Mouse (Mus musculus): ENCODE results near the gene Nbr1. TPM values are rescaled to one million over a fixed set of nuclear protein-coding genes. Genes with fewer than 3 reads are reported as not detected.
"Not testable (repeated sequence)": the region's sequence is repeated elsewhere in the genome, so short reads cannot be mapped to it uniquely, and the experiment has no call there.

The Nbr1 gene
- polyA plus RNA-seq, 1 experiment: 33.0 TPM

DNA sequence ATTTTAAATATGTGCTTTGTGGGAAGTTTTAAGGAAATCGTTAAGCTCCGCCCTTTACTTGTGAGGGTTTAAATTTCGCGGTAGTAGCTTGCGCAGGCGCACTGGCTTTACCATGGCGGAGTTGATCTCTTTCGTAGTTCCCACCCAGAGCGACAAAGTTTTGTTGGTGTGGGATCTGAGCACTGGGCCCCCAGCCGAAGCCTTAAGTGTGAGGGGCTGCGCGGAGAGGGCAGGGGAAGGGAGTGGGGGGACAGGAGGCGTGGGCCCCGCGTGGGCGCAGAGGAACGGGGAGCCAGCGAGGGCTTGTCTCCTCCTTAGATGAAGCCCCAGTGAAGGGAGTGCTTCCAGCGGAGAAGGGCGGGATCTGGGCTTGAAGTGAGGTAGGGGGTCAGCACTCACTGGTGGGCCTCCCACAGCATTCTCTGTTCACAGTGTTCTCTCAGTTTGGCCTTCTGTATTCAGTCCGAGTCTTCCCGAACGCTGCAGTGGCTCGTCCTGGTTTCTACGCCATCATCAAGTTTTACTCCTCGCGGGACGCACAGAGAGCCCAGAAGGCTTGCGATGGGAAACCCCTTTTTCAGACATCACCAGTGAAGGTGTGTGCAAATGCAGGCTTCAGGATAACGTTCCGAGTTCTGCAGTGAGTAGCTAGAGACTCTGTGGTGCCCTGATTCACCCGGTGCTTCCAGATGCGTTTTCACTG lies 76.1 kb downstream of the Nbr1 start:
- Histone ChIP-seq H3K4me3 (peak overlapping the region; percentile 23), H3K4me2 (ENCODE audit: low read depth) (peak overlapping the region; percentile 93), H3ac (ENCODE audit: control insufficient read depth, insufficient read length) (no peak overlapping the region), H3K36me3 (ENCODE audit: control insufficient read depth, insufficient read depth) (no peaks in the 10 kb centered on the region), H3K27me3 (ENCODE audit: control insufficient read depth, insufficient read depth, insufficient read length) (no peaks in the 10 kb centered on the region), H3K79me2 (ENCODE audit: control insufficient read depth, insufficient read depth) (no peaks in the 10 kb centered on the region)
- peak; percentile 35 for TF ChIP-seq POLR2A (IDR thresholded peaks at IDR 0.05; ENCODE audit: insufficient read length, low read depth)
- peak; percentile 72 for TF ChIP-seq E2F4 (IDR thresholded peaks at IDR 0.05; ENCODE audit: insufficient read depth)
- no peak for TF ChIP-seq MAX (IDR thresholded peaks at IDR 0.05; ENCODE audit: low read depth)
- TF ChIP-seq MYOD1 (IDR thresholded peaks at IDR 0.05; ENCODE audit: control insufficient read depth in 1 of 3, insufficient read length in 2 of 3, low read depth in 2 of 3): no peak
- no peak for TF ChIP-seq REST (IDR thresholded peaks at IDR 0.05; ENCODE audit: insufficient read depth, insufficient read length)

DNA sequence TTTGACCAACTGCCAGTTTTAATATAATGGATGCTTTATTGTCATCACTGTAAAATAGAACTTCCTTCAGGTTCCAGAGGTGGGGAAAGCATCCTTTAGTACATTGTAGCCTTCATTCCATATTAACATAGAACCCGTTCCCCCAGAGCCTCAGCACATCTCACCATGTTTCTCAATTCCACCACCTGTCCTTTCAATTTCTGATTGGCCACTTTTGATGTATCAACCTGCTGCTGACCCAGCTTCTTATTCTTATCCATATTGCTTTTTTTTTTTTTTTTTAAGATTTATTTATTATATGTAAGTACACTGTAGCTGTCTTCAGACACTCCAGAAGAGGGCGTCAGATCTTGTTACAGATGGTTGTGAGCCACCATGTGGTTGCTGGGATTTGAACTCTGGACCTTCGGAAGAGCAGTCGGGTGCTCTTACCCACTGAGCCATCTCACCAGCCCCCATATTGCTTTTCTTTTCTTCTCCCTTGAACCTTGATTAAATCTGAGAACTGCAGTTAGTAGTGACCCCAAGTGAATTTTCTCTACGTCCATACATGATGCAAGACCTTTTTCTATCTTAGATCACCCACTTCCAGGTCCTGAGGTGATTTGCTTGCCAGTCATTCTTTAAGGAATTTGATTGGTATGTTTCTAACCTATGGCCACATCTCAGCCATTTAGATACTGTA lies 76.9 kb downstream of the Nbr1 start:
- not testable (repeated sequence) for H3K36me3 ChIP-seq (ENCODE audit: control insufficient read depth, insufficient read depth); H3ac ChIP-seq (ENCODE audit: control insufficient read depth, insufficient read length); H3K79me2 ChIP-seq (ENCODE audit: control insufficient read depth, insufficient read depth); H3K27me3 ChIP-seq (ENCODE audit: control insufficient read depth, insufficient read depth, insufficient read length)
- Histone ChIP-seq H3K4me2 (ENCODE audit: low read depth) (peak overlapping the region; percentile 93), H3K4me3 (peak overlapping the region; percentile 23)

Other genes with a start within 250 kb of the Nbr1 start
- gene Becn1, start 249.9 kb upstream of the Nbr1 start, polyA plus RNA-seq (2012; fragmentation: generic; extraction: Trizol): 134 TPM
- 89.0 TPM for gene Psme3, start 235.9 kb upstream of the Nbr1 start, polyA plus RNA-seq (2012; fragmentation: generic; extraction: Trizol)
- 1.2 TPM for gene Aoc2, start 227.1 kb upstream of the Nbr1 start, polyA plus RNA-seq (2012; fragmentation: generic; extraction: Trizol)
- gene Aoc3, start 221.5 kb upstream of the Nbr1 start, polyA plus RNA-seq (2012; fragmentation: generic; extraction: Trizol): 0.02 TPM
- gene G6pc, start 184.6 kb upstream of the Nbr1 start, polyA plus RNA-seq (2012; fragmentation: generic; extraction: Trizol): not detected
- gene Aarsd1, start 134.5 kb upstream of the Nbr1 start, polyA plus RNA-seq (2012; fragmentation: generic; extraction: Trizol): 31.2 TPM
- 3.8 TPM for gene Gm27029, start 127.4 kb upstream of the Nbr1 start, polyA plus RNA-seq (2012; fragmentation: generic; extraction: Trizol)
- 13.6 TPM for gene Rundc1, start 127.1 kb upstream of the Nbr1 start, polyA plus RNA-seq (2012; fragmentation: generic; extraction: Trizol)
- 58.8 TPM for gene Ptges3l, start 126.8 kb upstream of the Nbr1 start, polyA plus RNA-seq (2012; fragmentation: generic; extraction: Trizol)
- gene Rpl27, start 109.9 kb upstream of the Nbr1 start, polyA plus RNA-seq (2012; fragmentation: generic; extraction: Trizol): 2,022 TPM
- 24.8 TPM for gene Ifi35, start 103.7 kb upstream of the Nbr1 start, polyA plus RNA-seq (2012; fragmentation: generic; extraction: Trizol)
- 20.9 TPM for gene Rnd2, start 87.2 kb upstream of the Nbr1 start, polyA plus RNA-seq (2012; fragmentation: generic; extraction: Trizol)
- 283 TPM for gene Vat1, start 85.9 kb upstream of the Nbr1 start, polyA plus RNA-seq (2012; fragmentation: generic; extraction: Trizol)
- gene Brca1, start 194 bp upstream of the Nbr1 start, polyA plus RNA-seq (2012; fragmentation: generic; extraction: Trizol): 1.0 TPM
- 1.8 TPM for gene Tmem106a, start 30.1 kb downstream of the Nbr1 start, polyA plus RNA-seq (2012; fragmentation: generic; extraction: Trizol)
- not detected for gene Gm11634, start 47.1 kb downstream of the Nbr1 start, polyA plus RNA-seq (2012; fragmentation: generic; extraction: Trizol)
- gene Rdm1, start 75.0 kb downstream of the Nbr1 start, polyA plus RNA-seq (2012; fragmentation: generic; extraction: Trizol): 8.5 TPM
- 7.7 TPM for gene Arl4d, start 113.4 kb downstream of the Nbr1 start, polyA plus RNA-seq (2012; fragmentation: generic; extraction: Trizol)
- gene Dhx8, start 180.8 kb downstream of the Nbr1 start, polyA plus RNA-seq (2012; fragmentation: generic; extraction: Trizol): 19.1 TPM
- gene Etv4, start 233.2 kb downstream of the Nbr1 start, polyA plus RNA-seq (2012; fragmentation: generic; extraction: Trizol): 21.2 TPM